Mouse (Mus musculus) kidney, embryonic 14.5 days (tissue): Measurements from ENCODE around the gene D3Ertd751e. TPM values are rescaled to one million over a fixed set of nuclear protein-coding genes. Genes with fewer than 3 reads are reported as not detected.

Experiments used
- polyA plus RNA-seq: library from polyadenylated mRNA; unstranded; fragments of >200 nt; fragmentation: Nextera tagmentation; extraction: Ambion mirVana; gene quantifications from 2 replicates; pipeline ENCODE4 v1.2.1, GENCODE M21; 2014

D3Ertd751e gene
- polyA plus RNA-seq, 1 experiment from 2014 or later = 20.1 TPM

Other genes with a start within 250 kb of the D3Ertd751e start
- 14.6 and 22.1 TPM in 2 replicates for gene Jade1, start 186.9 kb upstream of the D3Ertd751e start, polyA plus RNA-seq
- 28.2 and 29.7 TPM in 2 replicates for gene Sclt1, start 97 bp upstream of the D3Ertd751e start, polyA plus RNA-seq